In the genomic region with DNA sequence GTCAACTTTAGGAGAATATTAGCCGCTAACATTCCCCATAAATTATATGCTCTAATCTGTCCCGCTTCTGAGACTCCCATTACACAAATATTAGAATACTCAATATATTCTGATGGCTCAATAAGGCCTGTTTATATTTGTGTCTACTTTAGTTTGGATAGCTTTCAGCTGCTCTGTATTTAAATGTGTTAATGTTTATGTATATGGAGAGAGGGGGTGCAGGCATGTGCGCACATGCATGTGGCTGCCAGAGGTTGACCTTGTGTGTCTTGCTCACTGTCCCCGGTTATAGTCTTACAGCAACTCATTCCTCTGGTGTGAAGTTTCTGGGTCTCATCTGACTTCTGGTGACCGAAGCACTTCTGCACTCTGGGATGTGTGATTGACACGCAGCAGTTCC, we compare ENCODE assay signal across 25 mouse cellular contexts. TPM values are rescaled to one million over a fixed set of nuclear protein-coding genes. Genes with fewer than 3 reads are reported as not detected.
"Had no signal": no experiment of that assay in that cellular context is flagged by ENCODE, and none has a peak within 500 bp of the region (broad histone marks: within the 10 kb centered on the region; RNA-seq: fewer than 3 reads in every experiment).

No protein-coding gene starts in this region.

- H3K4me1 ChIP-seq: limb, embryonic 12.5 days; limb, embryonic 15.5 days; midbrain, embryonic 12.5 days; midbrain, embryonic 15.5 days; neural tube, embryonic 12.5 days; neural tube, embryonic 15.5 days had no signal

- H3K9ac ChIP-seq: kidney, embryonic 15.5 days; limb, embryonic 12.5 days; limb, embryonic 15.5 days; liver, embryonic 14.5 days; liver, postnatal 0 days; midbrain, embryonic 12.5 days; midbrain, embryonic 15.5 days; neural tube, embryonic 12.5 days; neural tube, embryonic 15.5 days had no signal

- H3K27me3 ChIP-seq: kidney, embryonic 15.5 days; limb, embryonic 12.5 days; limb, embryonic 15.5 days; midbrain, embryonic 12.5 days; midbrain, embryonic 15.5 days; neural tube, embryonic 12.5 days; neural tube, embryonic 15.5 days had no signal

- H3K9me3 ChIP-seq: kidney, embryonic 15.5 days; limb, embryonic 12.5 days; limb, embryonic 15.5 days; midbrain, embryonic 15.5 days; neural tube, embryonic 12.5 days; neural tube, embryonic 15.5 days had no signal

- H3K36me3 ChIP-seq: kidney, embryonic 15.5 days; limb, embryonic 12.5 days; limb, embryonic 15.5 days; midbrain, embryonic 12.5 days; midbrain, embryonic 15.5 days; neural tube, embryonic 12.5 days; neural tube, embryonic 15.5 days had no signal

- H3K4me2 ChIP-seq: kidney, embryonic 15.5 days; limb, embryonic 12.5 days; limb, embryonic 15.5 days; liver, embryonic 11.5 days; midbrain, embryonic 12.5 days; midbrain, embryonic 15.5 days; neural tube, embryonic 12.5 days; neural tube, embryonic 15.5 days had no signal

- ATAC-seq: liver, postnatal 0 days; midbrain, embryonic 15.5 days had no signal

- H3K4me3 ChIP-seq: kidney, embryonic 15.5 days; limb, embryonic 12.5 days; limb, embryonic 15.5 days; midbrain, embryonic 12.5 days; midbrain, embryonic 15.5 days; neural tube, embryonic 12.5 days; neural tube, embryonic 15.5 days had no signal

- H3K27ac ChIP-seq: limb, embryonic 12.5 days; limb, embryonic 15.5 days; liver, embryonic 14.5 days; macrophage; midbrain, embryonic 12.5 days; midbrain, embryonic 15.5 days; neural tube, embryonic 12.5 days; neural tube, embryonic 15.5 days had no signal

- DNase-seq: kidney, adult 18-20 months; left cerebral cortex, postnatal 4 days; liver, postnatal 0 days; lung, postnatal 14 days; right cerebral cortex, adult 18-20 months; right cerebral cortex, postnatal 14 days; right cerebral cortex, postnatal 4 days; thymus, adult 18-20 months; thymus, postnatal 36 days had no signal

RNA-seq across cellular contexts. Expression of a gene that starts 18.1 kb away (rescaled TPM):
- total RNA-seq: layer of hippocampus, adult 18-20 months; layer of hippocampus, postnatal 14 days; left cerebral cortex, adult 8-10 months; left cerebral cortex, postnatal 14 days; left cerebral cortex, postnatal 4 days; megakaryocyte, adult 5-6 weeks had no signal
- polyA plus RNA-seq: intestine, embryonic 14.5 days; limb, embryonic 12.5 days; limb, embryonic 15.5 days; liver, embryonic 11.5 days; liver, embryonic 14.5 days; liver, postnatal 0 days; macrophage; midbrain, embryonic 12.5 days; midbrain, embryonic 15.5 days; neural tube, embryonic 12.5 days; neural tube, embryonic 15.5 days had no signal

RNA-seq across cellular contexts. Expression of a gene that starts 42.0 kb away (rescaled TPM):
- total RNA-seq: megakaryocyte, adult 5-6 weeks had no signal
- polyA plus RNA-seq: intestine, embryonic 14.5 days; macrophage; neural tube, embryonic 12.5 days had no signal
